Mouse (Mus musculus): Measurements from ENCODE around the gene Rnft2. TPM values are rescaled to one million over a fixed set of nuclear protein-coding genes. Genes with fewer than 3 reads are reported as not detected.

Gene Rnft2
- polyA plus RNA-seq, 1 experiment: 0.79 TPM

GRCm38 (mm10) chr5:118186903-118187633 is 57.8 kb downstream of the Rnft2 start:
- Histone ChIP-seq H3K27ac (ENCODE audit: insufficient read depth, low read depth, low read length) (no peak overlapping the region), H3K4me3 (ENCODE audit: insufficient read depth, low read length) (no peak overlapping the region), H3K4me1 (ENCODE audit: control insufficient read depth, insufficient read depth, low read length) (no peaks in the 10 kb centered on the region)
- TF ChIP-seq POLR2A (IDR thresholded peaks at IDR 0.05; ENCODE audit: borderline replicate concordance, low read depth, low read length) (no peak), CTCF (IDR thresholded peaks at IDR 0.05; ENCODE audit: low read depth, low read length) (no peak)

DNA sequence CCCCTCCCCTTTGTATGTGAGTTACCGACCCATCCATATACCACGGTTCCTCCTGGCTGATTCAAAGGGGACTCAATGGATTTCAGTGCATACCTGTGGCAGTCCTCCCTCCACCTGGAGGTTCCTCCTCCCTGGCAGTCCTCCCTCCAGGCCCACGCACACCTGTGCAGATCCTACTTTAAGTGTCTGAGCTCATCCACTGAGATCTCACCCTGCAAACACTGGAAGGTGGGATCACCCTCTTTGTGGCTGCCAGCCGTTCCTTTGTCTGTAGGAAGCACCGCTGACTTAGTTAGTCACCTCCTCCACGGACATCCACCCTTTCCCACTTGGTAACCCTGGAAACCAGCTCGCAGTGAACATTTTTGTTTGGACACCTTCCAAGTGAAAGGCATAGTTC is 67.3 kb downstream of the Rnft2 start:
- TF ChIP-seq CTCF (IDR thresholded peaks at IDR 0.05; ENCODE audit: low read depth, low read length) (no peak), POLR2A (IDR thresholded peaks at IDR 0.05; ENCODE audit: borderline replicate concordance, low read depth, low read length) (no peak)

GRCm38 (mm10) chr5:118175137-118175536 is 69.8 kb downstream of the Rnft2 start:
- peak; percentile 35; the same call in 1 of the 2 replicates for TF ChIP-seq CTCF (IDR thresholded peaks at IDR 0.05; ENCODE audit: low read depth, low read length)
- no peak for TF ChIP-seq POLR2A (IDR thresholded peaks at IDR 0.05; ENCODE audit: borderline replicate concordance, low read depth, low read length)
- no peak overlapping the region for H3K4me3 ChIP-seq (ENCODE audit: insufficient read depth, low read length)
- no peaks in the 10 kb centered on the region for H3K4me1 ChIP-seq (ENCODE audit: control insufficient read depth, insufficient read depth, low read length)
- no peak overlapping the region for H3K27ac ChIP-seq (ENCODE audit: insufficient read depth, low read depth, low read length)

More for the DNA sequence above, 67.3 kb downstream of the Rnft2 start:
- H3K4me3 ChIP-seq (ENCODE audit: insufficient read depth, low read length): no peak overlapping the region
- H3K4me1 ChIP-seq (ENCODE audit: control insufficient read depth, insufficient read depth, low read length): no peaks in the 10 kb centered on the region
- no peak overlapping the region for H3K27ac ChIP-seq (ENCODE audit: insufficient read depth, low read depth, low read length)

DNA sequence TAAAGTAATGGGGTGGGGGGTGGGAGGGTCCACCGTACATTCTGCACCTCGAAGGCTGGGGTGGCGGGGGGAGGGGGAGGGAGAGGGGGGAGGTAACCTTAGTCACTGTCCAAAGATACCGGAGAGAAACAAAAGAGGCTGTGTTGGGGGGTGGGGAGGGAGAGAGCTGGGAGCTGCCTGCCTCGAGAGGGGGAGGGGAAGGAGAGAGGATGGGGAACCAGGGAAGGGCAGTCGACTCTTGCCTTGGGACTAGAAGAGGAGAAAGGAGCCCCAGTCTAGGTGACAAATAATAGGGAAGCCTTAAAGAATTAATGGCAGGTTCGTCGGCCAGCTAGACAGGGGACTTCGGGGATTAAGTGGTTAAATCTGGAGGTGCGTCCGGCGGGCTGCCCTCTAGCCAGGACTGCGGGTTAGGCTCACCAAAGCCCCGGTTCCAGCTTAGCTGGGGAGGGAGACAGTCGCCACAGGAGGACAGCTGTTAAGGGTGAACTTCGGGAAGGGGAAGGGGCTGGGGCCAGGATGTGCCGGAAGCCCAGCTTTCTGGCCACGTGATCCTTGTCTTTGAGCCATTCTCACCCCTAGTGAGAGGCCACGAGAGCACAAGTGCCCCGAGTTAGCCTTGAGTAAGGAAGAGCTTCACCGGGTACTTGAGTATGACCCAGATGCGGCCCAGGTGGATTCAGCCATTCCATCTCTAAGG is 70.5 kb downstream of the Rnft2 start:
- Histone ChIP-seq H3K27ac (ENCODE audit: insufficient read depth, low read depth, low read length) (no peak overlapping the region), H3K4me3 (ENCODE audit: insufficient read depth, low read length) (no peak overlapping the region)
- no peak for TF ChIP-seq POLR2A (IDR thresholded peaks at IDR 0.05; ENCODE audit: borderline replicate concordance, low read depth, low read length)
- TF ChIP-seq CTCF (IDR thresholded peaks at IDR 0.05; ENCODE audit: low read depth, low read length): no peak

GRCm38 (mm10) chr5:118172078-118172723 is 72.7 kb downstream of the Rnft2 start:
- TF ChIP-seq CTCF (IDR thresholded peaks at IDR 0.05; ENCODE audit: low read depth, low read length) (no peak), POLR2A (IDR thresholded peaks at IDR 0.05; ENCODE audit: borderline replicate concordance, low read depth, low read length) (no peak)
- no peak overlapping the region for H3K27ac ChIP-seq (ENCODE audit: insufficient read depth, low read depth, low read length)
- H3K4me3 ChIP-seq (ENCODE audit: insufficient read depth, low read length): peak overlapping the region; percentile 57
- H3K4me1 ChIP-seq (ENCODE audit: control insufficient read depth, insufficient read depth, low read length): no peaks in the 10 kb centered on the region

More for the DNA sequence above, 70.5 kb downstream of the Rnft2 start:
- H3K4me1 ChIP-seq (ENCODE audit: control insufficient read depth, insufficient read depth, low read length): no peaks in the 10 kb centered on the region

- TF ChIP-seq POLR2A (IDR thresholded peaks at IDR 0.05; ENCODE audit: borderline replicate concordance, low read depth, low read length) (no peak), CTCF (IDR thresholded peaks at IDR 0.05; ENCODE audit: low read depth, low read length) (no peak)
- Histone ChIP-seq H3K4me1 (ENCODE audit: control insufficient read depth, insufficient read depth, low read length) (no peaks in the 10 kb centered on the region), H3K4me3 (ENCODE audit: insufficient read depth, low read length) (peak overlapping the region; percentile 57), H3K27ac (ENCODE audit: insufficient read depth, low read depth, low read length) (no peak overlapping the region)
These were observed 73.3 kb downstream of the Rnft2 start for GRCm38 (mm10) chr5:118171665-118172064.

DNA sequence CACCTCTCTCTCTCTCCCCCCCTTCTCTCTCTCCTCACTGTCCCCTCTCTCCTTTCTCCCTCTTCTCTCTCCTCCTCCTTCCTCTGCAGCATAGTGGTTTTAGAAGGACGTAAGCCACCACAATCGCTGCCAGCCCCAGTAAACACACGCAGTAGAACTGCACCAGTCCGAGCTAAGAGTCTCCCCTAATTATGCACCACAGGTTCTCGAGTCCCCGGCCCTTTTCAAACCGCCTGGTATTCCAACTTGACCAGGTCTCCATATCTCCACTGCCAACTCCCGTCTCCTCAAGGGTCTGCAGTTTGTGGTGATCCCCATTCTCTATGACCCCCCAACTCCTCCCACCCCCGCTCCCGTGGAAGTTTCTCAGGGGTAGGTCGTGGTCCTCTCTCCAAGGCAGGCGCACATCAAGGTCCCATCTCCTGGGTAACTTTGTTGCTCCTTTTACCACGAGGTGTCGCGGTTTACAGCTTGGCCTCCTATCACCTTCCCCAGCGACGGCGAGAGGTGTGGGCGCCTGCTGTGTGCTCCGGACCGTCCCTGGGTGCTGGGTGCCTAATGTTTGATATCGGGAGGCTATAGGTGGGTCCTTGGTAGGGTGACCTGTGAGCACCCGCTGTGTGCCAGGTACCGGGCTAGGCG is 73.9 kb downstream of the Rnft2 start:
- peak; percentile 25; the same call in 1 of the 2 replicates for TF ChIP-seq CTCF (IDR thresholded peaks at IDR 0.05; ENCODE audit: low read depth, low read length)
- TF ChIP-seq POLR2A (IDR thresholded peaks at IDR 0.05; ENCODE audit: borderline replicate concordance, low read depth, low read length): no peak
- H3K4me3 ChIP-seq (ENCODE audit: insufficient read depth, low read length): no peak overlapping the region

DNA sequence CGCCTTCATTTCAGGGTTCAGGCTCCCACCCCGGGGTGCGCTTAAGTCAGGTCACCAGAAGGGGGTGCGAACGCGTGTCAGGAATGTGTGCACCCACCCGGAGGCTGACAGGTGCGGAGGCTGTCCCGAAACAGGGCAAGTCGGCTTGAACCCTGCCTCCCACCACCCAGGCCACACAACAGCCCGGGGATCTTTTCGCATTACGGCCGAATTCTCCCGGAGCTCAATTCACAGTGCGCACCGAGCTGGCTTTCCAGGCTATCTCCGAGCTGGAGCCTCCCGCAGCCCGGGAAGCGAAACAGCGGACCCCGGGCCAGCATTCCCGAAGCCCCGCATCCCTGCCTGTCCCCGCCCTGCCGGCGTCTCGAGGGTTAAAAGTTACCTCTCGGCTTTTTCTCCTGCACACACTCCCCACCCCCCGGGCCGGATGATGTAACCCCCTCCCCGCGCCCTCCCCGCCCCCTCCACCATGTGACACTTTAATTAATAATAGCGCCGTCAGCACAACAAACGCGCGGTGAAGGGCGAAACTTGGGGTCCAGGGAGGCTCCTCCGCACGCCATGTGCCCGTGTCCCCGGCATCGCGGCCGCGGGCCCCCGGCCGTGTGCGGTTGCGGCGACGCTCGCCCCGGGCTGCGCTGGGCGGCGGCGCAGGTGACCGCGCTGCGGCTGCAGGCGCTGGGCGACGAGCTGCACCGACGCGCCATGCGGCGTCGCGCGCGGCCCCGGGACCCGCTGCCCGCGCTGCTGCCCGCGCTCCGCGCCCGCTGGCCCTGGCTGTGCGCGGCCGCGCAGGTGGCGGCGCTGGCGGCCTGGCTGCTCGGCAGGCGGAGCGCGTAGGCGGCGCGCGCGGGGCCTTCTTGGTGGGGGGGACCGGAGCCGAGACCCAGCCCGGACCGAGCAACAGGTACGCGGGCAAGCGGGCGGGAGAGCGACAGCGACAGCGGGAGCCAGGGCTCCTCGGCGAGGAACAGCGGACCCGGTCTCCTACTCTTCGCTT is 75.4 kb downstream of the Rnft2 start:
- Histone ChIP-seq H3K4me1 (ENCODE audit: control insufficient read depth, insufficient read depth, low read length) (no peaks in the 10 kb centered on the region), H3K27ac (ENCODE audit: insufficient read depth, low read depth, low read length) (no peak overlapping the region), H3K4me3 (ENCODE audit: insufficient read depth, low read length) (peak overlapping the region; percentile 57)
- TF ChIP-seq CTCF (IDR thresholded peaks at IDR 0.05; ENCODE audit: low read depth, low read length) (no peak), POLR2A (IDR thresholded peaks at IDR 0.05; ENCODE audit: borderline replicate concordance, low read depth, low read length) (no peak)

More for the DNA sequence above, 73.9 kb downstream of the Rnft2 start:
- Histone ChIP-seq H3K4me1 (ENCODE audit: control insufficient read depth, insufficient read depth, low read length) (no peaks in the 10 kb centered on the region), H3K27ac (ENCODE audit: insufficient read depth, low read depth, low read length) (no peak overlapping the region)
